Mouse (Mus musculus) central nervous system, embryonic 14 days (tissue): ENCODE measurements around the gene Olfr586. TPM values are rescaled to one million over a fixed set of nuclear protein-coding genes. Genes with fewer than 3 reads are reported as not detected.

Experiments used
- polyA plus RNA-seq: library from polyadenylated mRNA; depleted of rRNA; stranded (reverse); fragments of >200 nt; gene quantifications from 2 replicates; pipeline ENCODE4 v1.2.3, GENCODE M21; 2012; rRNA removed

Olfr586 gene
- not detected in 2 replicates for polyA plus RNA-seq

DNA sequence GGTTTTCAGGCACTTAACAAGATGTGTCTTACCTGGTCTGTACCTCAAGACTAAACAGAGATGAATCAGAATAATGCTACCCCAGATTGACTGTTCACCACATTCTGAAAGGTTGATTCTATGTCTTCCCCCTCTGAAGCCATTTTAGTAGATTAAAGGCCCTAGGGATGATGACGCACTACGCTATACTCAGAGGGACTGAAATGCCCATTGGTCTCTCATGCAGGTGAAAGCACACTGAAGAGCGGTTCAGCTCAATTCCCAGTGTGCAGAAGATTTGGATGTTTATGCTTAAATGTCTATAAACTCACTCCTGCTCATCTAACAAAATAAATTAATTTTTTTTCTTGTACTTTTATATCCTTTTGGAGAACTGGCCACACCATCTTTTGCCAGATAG is at the start of gene Olfr586:
Gene Olfr586 (minus strand): TSS at position 101 of the 400 bp plus-strand sequence.

GRCm38 (mm10) chr7:103156256-103156655 is 30.8 kb upstream of the Olfr586 start, which contains the start of gene Olfr589:
Gene Olfr589 (minus strand): TSS chr7:103156356.

DNA sequence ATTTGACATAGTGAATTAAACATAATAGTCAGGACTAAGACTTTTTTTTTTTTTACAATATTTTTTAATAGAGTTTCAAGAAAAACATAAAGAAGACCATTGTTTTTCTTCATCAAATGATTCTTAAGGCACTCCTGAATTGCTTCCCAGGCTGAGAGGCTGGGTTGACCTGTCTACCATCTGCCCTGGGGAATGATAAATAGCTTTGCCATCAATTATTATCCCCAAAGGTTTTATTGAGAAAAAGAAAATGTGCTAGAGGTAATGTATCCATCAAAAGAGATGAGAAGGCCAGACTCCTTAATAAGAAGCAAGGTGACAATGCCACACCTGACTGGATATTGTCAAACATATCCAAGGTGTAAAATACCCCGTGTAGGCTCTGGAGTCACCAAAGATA is 15.1 kb upstream of the Olfr586 start, which contains the start of gene Olfr588-ps1:
Gene Olfr588-ps1 (plus strand): TSS at position 301 of the 400 bp plus-strand sequence.

DNA sequence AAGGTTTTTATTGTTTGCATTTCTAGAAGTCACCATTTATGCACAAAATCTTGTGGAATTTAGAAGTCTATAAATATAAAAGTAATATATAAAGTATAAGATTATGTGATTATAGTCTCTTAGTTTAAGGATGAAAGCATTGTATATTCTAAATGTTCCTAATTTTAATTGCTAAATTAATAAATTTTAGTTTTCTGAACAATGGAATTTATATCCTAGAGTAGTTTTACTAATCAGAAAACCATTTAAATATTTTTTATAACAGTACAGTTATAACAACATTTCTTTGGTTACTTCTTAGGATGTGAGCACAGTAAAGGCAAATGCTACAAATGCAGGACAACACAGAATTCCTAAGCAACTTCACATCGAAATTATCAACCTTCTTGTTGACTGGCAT is 28.0 kb downstream of the Olfr586 start, which contains the start of gene Olfr585:
Gene Olfr585 (plus strand): TSS at position 301 of the 400 bp plus-strand sequence.

DNA sequence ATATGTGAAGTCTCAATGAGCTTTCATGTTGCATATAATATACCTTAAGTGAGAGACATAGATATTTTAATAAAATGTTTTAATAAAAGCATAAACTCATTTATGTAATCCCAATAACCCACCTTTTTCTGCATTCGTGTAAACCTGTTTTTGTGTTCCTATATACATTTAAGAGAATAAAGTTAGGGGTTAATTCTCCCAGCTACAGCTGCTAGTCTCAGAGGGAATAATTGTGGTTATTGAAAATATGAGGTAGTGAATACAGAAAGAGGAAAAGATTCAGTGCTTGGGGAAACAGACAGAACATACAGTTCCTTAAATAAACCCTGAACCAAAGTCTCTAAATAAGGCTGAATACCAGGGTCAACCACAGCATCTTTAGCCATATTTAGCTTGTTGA is 43.9 kb downstream of the Olfr586 start, which contains the start of gene Olfr584:
Gene Olfr584 (plus strand): TSS at position 301 of the 400 bp plus-strand sequence.

Other genes starting within 250 kb of the Olfr586 start
- not detected in 2 replicates for gene Olfr568, start 248.5 kb downstream of the Olfr586 start, polyA plus RNA-seq
- not detected in 2 replicates for gene Olfr569, start 234.8 kb downstream of the Olfr586 start, polyA plus RNA-seq
- gene Olfr570, start 231.1 kb downstream of the Olfr586 start, polyA plus RNA-seq: 0.12 and 0.13 TPM in 2 replicates
- 0.09 TPM in 1 of 2 replicates, not detected in the other for gene Olfr571, start 208.1 kb downstream of the Olfr586 start, polyA plus RNA-seq
- gene Olfr572, start 201.2 kb downstream of the Olfr586 start, polyA plus RNA-seq: not detected in 2 replicates
- not detected in 2 replicates for gene Olfr573-ps1, start 183.1 kb downstream of the Olfr586 start, polyA plus RNA-seq
- gene Olfr574, start 177.2 kb downstream of the Olfr586 start, polyA plus RNA-seq: not detected in 2 replicates
- not detected in 2 replicates for gene Olfr575, start 166.9 kb downstream of the Olfr586 start, polyA plus RNA-seq
- gene Olfr576, start 163.0 kb downstream of the Olfr586 start, polyA plus RNA-seq: not detected in 2 replicates
- not detected in 2 replicates for gene Olfr577, start 149.7 kb downstream of the Olfr586 start, polyA plus RNA-seq
- gene Olfr578, start 136.3 kb downstream of the Olfr586 start, polyA plus RNA-seq: not detected in 2 replicates
- gene Olfr582, start 87.6 kb downstream of the Olfr586 start, polyA plus RNA-seq: not detected in 2 replicates
- gene Olfr583, start 74.3 kb downstream of the Olfr586 start, polyA plus RNA-seq: not detected in 2 replicates
- not detected in 2 replicates for gene Olfr584, start 43.8 kb downstream of the Olfr586 start, polyA plus RNA-seq
- not detected in 2 replicates for gene Olfr585, start 27.9 kb downstream of the Olfr586 start, polyA plus RNA-seq
- not detected in 2 replicates for gene Olfr588-ps1, start 15.2 kb upstream of the Olfr586 start, polyA plus RNA-seq
- not detected in 2 replicates for gene Olfr589, start 30.7 kb upstream of the Olfr586 start, polyA plus RNA-seq
- gene Olfr591, start 52.7 kb upstream of the Olfr586 start, polyA plus RNA-seq: not detected in 2 replicates
- gene Olfr592, start 59.2 kb upstream of the Olfr586 start, polyA plus RNA-seq: not detected in 2 replicates
- not detected in 2 replicates for gene Olfr593, start 86.2 kb upstream of the Olfr586 start, polyA plus RNA-seq
- not detected in 2 replicates for gene Olfr594, start 91.4 kb upstream of the Olfr586 start, polyA plus RNA-seq
- gene Usp17ld, start 126.9 kb upstream of the Olfr586 start, polyA plus RNA-seq: not detected in 2 replicates
- gene Olfr596, start 180.0 kb upstream of the Olfr586 start, polyA plus RNA-seq: not detected in 2 replicates
- gene Olfr597, start 190.7 kb upstream of the Olfr586 start, polyA plus RNA-seq: not detected in 2 replicates
- gene Olfr598, start 197.9 kb upstream of the Olfr586 start, polyA plus RNA-seq: not detected in 2 replicates
- not detected in 2 replicates for gene Olfr599, start 210.3 kb upstream of the Olfr586 start, polyA plus RNA-seq
- not detected in 2 replicates for gene Olfr600, start 224.0 kb upstream of the Olfr586 start, polyA plus RNA-seq
- gene Olfr601, start 237.0 kb upstream of the Olfr586 start, polyA plus RNA-seq: not detected in 2 replicates